Mouse (Mus musculus): Measurements from ENCODE around the gene Arhgap35.

Arhgap35 gene

DNA sequence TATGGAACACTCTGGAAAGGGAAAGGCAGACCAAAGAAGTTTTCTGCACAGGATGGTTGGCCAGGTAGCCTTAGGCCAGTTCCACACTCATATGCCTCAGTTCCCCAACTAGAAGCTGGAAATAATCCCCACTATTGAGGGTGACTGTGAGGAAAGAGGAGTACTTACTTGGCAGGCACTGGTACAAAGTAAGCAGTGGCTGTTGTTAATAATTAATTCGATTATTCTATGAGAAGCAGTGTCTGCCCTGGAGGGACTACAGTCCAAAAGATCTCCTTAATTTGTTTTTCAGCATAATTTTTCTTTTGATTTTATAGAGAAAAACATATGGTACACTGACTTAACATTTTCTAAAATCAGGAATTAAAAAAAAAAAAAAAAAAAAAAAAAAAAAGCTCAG, 10.7 kb downstream of the Arhgap35 start:
- no peak for DNase-seq (ENCODE audit: low spot score in 2 of 2)

- DNase-seq (ENCODE audit: low spot score in 2 of 2), result no peak
These were observed 13.1 kb downstream of the Arhgap35 start for GRCm38 (mm10) chr7:16601683-16602102.

DNA sequence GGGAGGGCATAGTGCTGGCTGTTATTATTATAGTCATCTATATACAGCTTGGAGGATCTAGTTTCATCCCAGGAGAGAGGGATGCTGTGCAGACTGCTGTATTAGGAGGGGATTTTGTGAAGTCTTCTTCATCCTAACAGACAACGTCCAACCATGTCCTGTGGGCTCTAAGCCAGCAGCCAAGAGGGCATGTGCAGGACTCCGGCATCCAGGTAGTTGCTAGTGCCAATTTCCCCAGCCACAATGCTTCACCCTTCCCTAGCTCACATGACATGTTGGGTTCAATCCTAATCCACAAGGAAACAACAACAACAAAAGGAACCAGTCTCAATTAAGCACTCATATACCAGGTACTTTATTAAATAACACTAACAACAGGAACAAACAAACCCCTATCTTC, 15.8 kb downstream of the Arhgap35 start:
- DNase-seq (ENCODE audit: low spot score in 2 of 2), result no peak

GRCm38 (mm10) chr7:16591292-16591691, 23.5 kb downstream of the Arhgap35 start:
- DNase-seq (ENCODE audit: low spot score in 2 of 2), result no peak

- no peak for DNase-seq (ENCODE audit: low spot score in 2 of 2)
These were observed 27.1 kb downstream of the Arhgap35 start for GRCm38 (mm10) chr7:16587649-16588048.

- DNase-seq (ENCODE audit: low spot score in 2 of 2), result no peak
These were observed 30.4 kb downstream of the Arhgap35 start for GRCm38 (mm10) chr7:16584384-16584783.

GRCm38 (mm10) chr7:16583775-16584174, 31.0 kb downstream of the Arhgap35 start:
- DNase-seq (ENCODE audit: low spot score in 2 of 2), result no peak

- DNase-seq (ENCODE audit: low spot score in 2 of 2), result no peak
These were observed 32.5 kb downstream of the Arhgap35 start for GRCm38 (mm10) chr7:16582299-16582698.

- no peak for DNase-seq (ENCODE audit: low spot score in 2 of 2)
These were observed 33.3 kb downstream of the Arhgap35 start for GRCm38 (mm10) chr7:16581276-16582100.

DNA sequence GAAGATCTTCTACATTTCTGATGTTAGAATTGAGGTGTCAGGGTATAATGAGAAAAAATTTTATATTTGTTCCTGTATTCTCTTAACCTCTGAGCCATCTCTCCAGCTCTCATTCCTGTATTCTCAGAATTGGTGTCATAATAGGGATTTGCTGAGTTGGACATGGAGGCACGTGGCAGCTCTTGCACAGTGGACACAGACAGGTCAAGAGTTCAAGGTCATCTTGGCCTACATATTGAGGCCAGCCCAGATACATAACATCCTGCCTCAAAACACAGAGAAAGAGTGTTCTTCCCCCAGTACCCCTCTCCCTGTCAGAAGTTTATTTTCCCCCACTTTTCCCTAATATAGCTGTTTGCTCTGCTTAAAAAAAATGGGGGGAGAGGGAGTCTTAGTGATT, 38.1 kb downstream of the Arhgap35 start:
- no peak for DNase-seq (ENCODE audit: low spot score in 2 of 2)

DNA sequence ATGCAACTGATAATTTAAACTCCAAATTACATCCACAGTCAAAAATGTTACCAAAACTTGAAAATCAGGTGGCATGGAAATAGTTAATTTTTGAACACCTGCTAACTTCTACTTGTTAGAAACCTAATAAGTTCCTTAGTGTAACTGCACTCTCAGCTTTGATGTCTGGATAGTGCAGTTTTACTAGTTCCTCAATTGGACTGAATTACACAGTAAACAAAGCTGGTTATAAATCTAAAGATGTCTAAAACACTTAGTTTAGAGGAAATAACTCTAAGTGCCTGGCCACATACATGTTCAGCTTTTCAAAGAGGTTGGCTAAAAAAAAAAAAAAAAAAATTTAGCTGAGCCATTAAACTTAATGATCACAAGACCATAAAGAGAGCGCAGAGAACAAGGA, 43.6 kb downstream of the Arhgap35 start:
- DNase-seq (ENCODE audit: low spot score in 2 of 2), result no peak

- DNase-seq (ENCODE audit: low spot score in 2 of 2), result no peak
These were observed 44.1 kb downstream of the Arhgap35 start for GRCm38 (mm10) chr7:16570737-16571136.

DNA sequence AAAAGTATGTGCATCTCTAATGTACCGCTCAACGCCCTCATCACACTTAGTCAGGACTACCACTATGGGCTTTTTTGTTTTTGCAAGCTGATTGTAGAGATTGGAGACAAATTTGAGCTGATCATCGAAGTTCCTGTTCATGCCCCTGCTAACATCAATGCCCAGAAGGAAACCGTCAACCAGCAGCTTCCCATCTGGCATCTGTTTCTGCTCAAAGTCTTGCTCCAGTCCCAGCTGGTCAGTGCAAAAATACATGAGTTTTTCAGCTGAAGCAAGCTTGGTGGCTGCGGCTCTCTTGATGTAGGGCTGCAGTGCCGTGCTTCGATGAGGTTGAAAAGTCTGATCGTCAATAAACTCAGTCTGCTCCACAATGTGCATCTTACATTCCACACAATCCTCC, 50.3 kb downstream of the Arhgap35 start:
- DNase-seq (ENCODE audit: low spot score in 2 of 2), result no peak

DNA sequence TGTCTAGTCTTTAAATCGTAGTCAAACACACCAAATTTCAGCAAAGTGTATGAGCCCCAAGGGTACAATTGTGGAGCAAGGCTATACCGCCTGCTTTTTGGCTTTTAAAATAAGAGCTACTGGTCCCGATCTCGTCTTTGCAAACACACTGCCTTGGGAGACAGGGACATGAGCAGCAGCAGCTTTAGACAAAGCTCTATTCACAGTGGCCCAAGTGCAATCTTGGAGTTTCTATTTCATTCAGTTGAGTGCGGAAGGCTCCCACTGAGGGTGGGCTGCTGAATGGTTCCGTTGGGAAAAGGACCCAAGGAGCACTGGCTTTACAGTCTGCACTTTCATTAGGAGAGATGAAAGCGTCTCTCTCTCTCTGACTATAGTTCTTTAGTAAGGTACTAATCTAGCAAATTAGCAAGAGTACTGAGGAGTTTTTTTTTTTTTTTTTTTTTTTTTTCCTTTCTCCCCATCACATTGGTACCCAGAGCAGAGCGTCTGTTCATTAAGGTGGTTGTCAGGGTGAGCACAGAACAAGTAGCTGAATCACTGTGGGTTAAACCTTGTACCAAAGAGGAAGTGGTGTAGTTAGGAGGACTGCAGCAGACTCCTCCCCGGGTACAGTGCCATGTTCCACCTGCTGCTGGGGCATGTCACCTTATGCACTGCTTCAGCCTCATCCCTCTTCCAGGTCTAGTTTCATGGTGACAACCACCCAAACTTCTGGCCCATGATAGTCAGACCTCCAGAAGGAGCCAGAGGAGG, 56.8 kb downstream of the Arhgap35 start:
- DNase-seq (ENCODE audit: low spot score in 2 of 2), result peak in 1 of 2 experiments; percentile 16

GRCm38 (mm10) chr7:16557251-16557650, 57.5 kb downstream of the Arhgap35 start:
- no peak for DNase-seq (ENCODE audit: low spot score in 2 of 2)

DNA sequence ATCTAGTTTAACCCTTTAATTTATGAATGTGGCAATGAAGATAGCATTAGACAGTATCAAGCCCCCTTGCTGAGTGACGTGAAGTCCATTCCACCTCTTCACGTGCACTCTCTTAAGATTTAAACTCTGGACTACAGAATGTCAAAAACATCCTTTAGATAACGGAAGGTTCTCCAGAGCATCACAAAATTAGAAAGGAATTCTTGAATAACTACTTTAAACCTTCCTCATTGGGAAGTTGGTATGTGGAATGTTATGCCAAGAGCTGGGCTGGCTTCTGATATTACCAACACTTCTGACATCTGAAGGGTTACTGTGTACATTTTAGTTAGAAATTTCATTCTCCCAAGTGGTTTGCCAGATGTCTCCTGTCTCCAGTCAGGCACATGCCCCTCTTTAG, 60.6 kb downstream of the Arhgap35 start:
- no peak for DNase-seq (ENCODE audit: low spot score in 2 of 2)

DNA sequence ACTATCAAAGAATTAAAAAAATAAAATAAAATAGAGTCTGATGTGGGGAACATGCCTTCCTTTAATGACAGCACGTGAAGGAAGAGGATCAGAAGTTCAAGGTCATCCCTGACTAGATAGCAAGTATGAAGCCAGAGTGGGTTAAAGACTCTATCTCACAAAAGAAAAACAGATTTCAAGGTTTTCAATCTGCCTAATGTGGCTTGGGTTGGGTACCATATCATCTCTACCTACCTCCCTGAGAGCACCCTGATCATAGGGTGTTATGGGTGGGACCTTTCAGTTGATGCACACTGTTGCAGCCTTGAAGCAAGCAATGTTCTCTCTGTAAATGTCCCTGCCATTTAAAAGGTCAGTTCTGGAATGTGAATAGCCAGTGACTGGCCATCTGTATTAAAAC, 63.2 kb downstream of the Arhgap35 start:
- no peak for DNase-seq (ENCODE audit: low spot score in 2 of 2)

GRCm38 (mm10) chr7:16549299-16549698, 65.5 kb downstream of the Arhgap35 start:
- DNase-seq (ENCODE audit: low spot score in 2 of 2), result no peak

DNA sequence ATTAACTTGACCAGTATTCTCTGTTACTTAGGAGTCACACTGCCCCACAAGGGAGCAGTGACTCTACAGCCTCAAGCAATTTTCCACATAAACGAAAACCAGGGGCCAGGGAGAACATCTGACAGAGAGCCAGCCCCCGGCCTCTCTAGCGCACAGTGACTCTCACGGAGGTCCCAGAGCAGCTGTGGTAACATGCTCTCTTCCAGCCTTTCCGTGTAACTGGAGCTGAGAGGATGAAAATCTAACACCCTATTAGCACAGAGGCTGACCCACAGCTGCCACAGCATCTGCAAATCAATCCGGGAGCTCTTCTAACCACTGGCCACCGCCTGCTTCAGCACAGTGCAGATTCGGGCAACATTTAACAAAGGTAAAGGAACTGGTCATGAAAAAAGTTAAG, 70.0 kb downstream of the Arhgap35 start:
- DNase-seq (ENCODE audit: low spot score in 2 of 2), result no peak

DNA sequence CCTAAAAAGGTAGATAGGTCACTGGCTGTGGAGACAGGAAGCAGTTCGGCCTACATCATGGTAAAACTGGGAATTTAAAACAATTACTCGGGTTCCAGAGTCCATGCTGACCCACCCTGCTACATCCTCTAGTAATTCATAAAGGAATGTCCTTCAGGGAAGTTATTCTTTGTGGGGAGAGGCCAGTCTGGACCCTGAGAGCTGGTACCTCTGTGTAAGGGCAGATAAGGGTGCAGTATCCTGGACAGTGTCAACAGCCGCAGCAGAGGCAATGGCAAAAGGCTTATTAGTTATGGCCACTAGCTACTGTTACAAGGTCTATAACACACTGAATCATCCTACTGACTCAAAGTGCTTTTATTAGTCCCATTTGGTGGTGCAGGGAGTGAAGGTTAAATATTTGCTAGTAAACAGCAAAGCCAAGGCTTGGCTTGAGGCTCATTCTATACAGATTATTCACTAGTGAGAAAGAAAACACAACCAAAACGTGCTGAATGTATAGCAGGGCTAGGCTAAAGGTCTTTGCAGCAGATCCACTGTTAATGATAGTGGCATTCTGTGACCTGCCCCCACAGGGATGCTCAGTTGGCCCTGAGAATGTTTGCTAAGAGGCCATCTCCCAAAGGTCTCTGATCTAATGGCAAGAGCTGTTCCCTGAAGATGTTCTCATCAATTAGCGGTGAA, 77.4 kb downstream of the Arhgap35 start:
- no peak for DNase-seq (ENCODE audit: low spot score in 2 of 2)

- no peak for DNase-seq (ENCODE audit: low spot score in 2 of 2)
These were observed 88.8 kb downstream of the Arhgap35 start for GRCm38 (mm10) chr7:16525995-16526394.

DNA sequence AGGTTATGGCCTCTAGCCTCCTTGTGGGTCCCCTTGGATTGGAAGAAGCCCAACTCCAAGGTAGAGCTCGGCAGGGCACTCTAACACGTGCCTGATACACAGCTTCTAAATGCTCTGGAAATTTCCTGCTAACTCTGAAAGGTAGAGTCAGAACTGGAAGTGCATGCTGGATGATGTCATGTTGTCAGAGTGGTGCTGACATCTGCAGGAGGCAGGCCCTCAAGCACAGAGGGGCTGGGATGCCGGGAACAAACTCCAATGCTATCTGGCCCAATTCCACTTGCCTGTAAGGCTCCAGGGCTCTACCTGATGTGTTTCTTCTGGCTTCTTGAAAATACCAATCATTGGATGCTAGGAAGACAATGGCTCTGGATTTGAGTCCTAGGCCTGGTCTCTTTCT, 89.3 kb downstream of the Arhgap35 start:
- DNase-seq (ENCODE audit: low spot score in 2 of 2), result no peak

GRCm38 (mm10) chr7:16524308-16524707, 90.5 kb downstream of the Arhgap35 start:
- no peak for DNase-seq (ENCODE audit: low spot score in 2 of 2)

Measured in spleen, postnatal 10 days (tissue).